Mouse (Mus musculus) megakaryocyte, embryonic 14.5 days (primary cell): ENCODE data around the gene Gm6169.

ENCODE experiments used
- FLI1 ChIP-seq: IDR thresholded peaks from 2 replicates; pipeline ENCODE4 v1.6.1; 2012; ENCODE audit warnings: low read length, inconsistent platforms, mixed read lengths
- GATA1 ChIP-seq: IDR thresholded peaks from 3 replicates; pipeline ENCODE4 v1.6.1; 2012; ENCODE audit warnings: mixed read lengths, low read length, inconsistent platforms, borderline replicate concordance

- no peak for TF ChIP-seq GATA1
- 0 out of 2 replicates have a peak, but pooled peaks have one; percentile 51 for TF ChIP-seq FLI1
Measured at GRCm38 (mm10) chr13:97137466-97138400, 38.7 kb upstream of the Gm6169 start, which contains the start of the genes Gfm2 and Nsa2.
